Mouse (Mus musculus) cortical plate, adult 2 months (tissue): ENCODE measurements around the gene Ugt1a6a.

Experiments used
- CTCF ChIP-seq: fragments of 200-500 bp; IDR thresholded peaks from 2 replicates; pipeline ENCODE4 v1.5.1; 2011; ENCODE audit warnings: mild to moderate bottlenecking, control low read depth, low read length; ENCODE audit not compliant: insufficient read depth; ENCODE audit errors: extremely low read depth
- POLR2A ChIP-seq: fragments of 200-500 bp; IDR thresholded peaks from 2 replicates; pipeline ENCODE4 v1.6.1; 2011; ENCODE audit warnings: mild to moderate bottlenecking, low read length, control low read depth; ENCODE audit not compliant: insufficient read depth; ENCODE audit errors: extremely low read depth

DNA sequence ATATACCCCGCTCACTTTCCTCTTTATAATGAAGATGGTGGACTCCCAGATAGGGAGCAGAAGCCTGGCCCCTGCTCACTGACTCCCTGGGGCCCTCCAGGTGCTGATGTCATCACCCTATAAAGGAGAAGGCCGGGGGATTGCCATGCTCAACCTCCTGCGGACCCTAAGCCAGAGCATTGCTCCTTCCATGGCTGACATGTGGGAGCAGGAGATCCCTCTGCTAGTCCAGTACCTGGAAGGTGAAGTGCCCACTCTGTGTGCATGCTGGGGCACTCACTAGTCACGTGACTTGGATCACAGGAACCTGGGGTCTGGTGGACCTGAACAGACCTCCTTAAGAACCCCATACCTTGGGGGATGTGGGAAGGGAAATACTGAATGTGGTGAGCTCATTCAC, 106.0 kb downstream of the Ugt1a6a start:
- TF ChIP-seq CTCF = no peak
- TF ChIP-seq POLR2A = no peak
